Mouse (Mus musculus): Measurements from ENCODE around the gene Insc.
A peak's percentile ranks its signal among the peaks of the same experiment; 100 is the strongest.

Insc gene

GRCm38 (mm10) chr7:114762660-114763059 is 19.2 kb downstream of the Insc start:
- no peak for DNase-seq (ENCODE audit: low read depth, low spot score)

GRCm38 (mm10) chr7:114765273-114765672 is 21.8 kb downstream of the Insc start:
- no peak for DNase-seq (ENCODE audit: low read depth, low spot score)

DNA sequence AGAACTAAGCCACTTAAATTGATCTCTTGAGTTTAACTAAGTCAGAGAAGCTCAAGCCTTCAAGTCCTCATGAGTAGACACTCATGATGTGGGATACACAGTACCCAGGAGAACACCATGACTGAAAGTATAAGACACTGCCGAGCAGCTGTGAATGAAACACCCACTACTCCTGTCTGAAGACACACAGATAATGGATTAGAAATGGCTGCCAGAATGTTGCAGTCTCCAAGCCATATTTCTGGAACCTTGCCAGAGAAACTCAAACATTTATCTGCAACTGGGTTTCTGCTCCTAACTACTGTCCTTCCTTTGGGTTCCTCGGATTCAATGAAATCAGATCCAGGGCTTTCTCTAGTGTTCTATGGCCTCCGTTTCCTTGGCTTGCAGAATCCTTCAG is 23.0 kb downstream of the Insc start:
- no peak for DNase-seq (ENCODE audit: low read depth, low spot score)

DNA sequence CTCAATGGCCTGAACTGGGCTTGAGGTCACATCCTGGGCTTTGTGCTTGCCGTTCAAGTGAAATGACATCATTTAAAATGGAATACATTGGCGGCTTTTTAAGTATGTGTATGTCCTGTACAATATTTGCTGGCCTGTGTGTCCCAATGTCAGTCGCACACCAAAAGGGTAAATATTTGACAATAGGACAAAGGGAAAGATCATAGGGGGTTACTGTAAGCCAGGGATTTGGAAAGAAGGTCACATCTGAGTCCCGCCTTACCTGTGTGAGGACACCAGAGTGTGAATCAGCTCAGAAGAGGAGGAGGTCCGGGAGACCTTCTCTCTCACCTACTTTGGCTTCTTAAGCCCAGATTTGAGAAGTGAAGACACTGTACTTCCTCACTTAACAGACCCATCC is 25.0 kb downstream of the Insc start:
- no peak for DNase-seq (ENCODE audit: low read depth, low spot score)

GRCm38 (mm10) chr7:114769041-114769440 is 25.5 kb downstream of the Insc start:
- no peak for DNase-seq (ENCODE audit: low read depth, low spot score)

- no peak for DNase-seq (ENCODE audit: low read depth, low spot score)
These were observed 27.1 kb downstream of the Insc start for GRCm38 (mm10) chr7:114770586-114770985.

- DNase-seq (ENCODE audit: low read depth, low spot score) = no peak
These were observed 28.3 kb downstream of the Insc start for GRCm38 (mm10) chr7:114771801-114772200.

- DNase-seq (ENCODE audit: low read depth, low spot score) = no peak
These were observed 30.3 kb downstream of the Insc start for GRCm38 (mm10) chr7:114773781-114774180.

DNA sequence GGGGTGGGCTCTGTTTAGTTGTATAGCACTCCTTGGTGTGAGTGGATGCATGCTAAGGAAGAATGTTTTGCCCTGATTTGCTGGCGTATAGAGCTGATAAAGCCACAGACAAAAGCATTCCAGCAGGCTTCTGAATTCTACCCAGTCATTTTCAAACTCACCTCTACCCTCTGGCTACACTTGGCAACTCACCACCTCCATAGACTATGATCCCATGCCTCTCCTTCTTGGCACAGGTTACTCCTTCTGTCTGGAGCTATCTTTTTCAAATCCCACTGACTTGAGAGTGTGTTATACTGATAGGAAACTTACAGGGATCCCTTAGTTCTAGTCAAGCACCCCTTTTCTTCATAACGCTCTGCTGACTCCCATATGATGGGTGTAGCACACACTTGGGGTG is 32.4 kb downstream of the Insc start:
- no peak for DNase-seq (ENCODE audit: low read depth, low spot score)

GRCm38 (mm10) chr7:114778156-114778770 is 34.8 kb downstream of the Insc start:
- DNase-seq (ENCODE audit: low read depth, low spot score) = no peak

GRCm38 (mm10) chr7:114779056-114779660 is 35.7 kb downstream of the Insc start:
- no peak for DNase-seq (ENCODE audit: low read depth, low spot score)

GRCm38 (mm10) chr7:114783291-114783690 is 39.8 kb downstream of the Insc start:
- no peak for DNase-seq (ENCODE audit: low read depth, low spot score)

- no peak for DNase-seq (ENCODE audit: low read depth, low spot score)
These were observed 47.6 kb downstream of the Insc start for GRCm38 (mm10) chr7:114791087-114791486.

- no peak for DNase-seq (ENCODE audit: low read depth, low spot score)
These were observed 48.5 kb downstream of the Insc start for GRCm38 (mm10) chr7:114792026-114792425.

- DNase-seq (ENCODE audit: low read depth, low spot score) = no peak
These were observed 50.9 kb downstream of the Insc start for GRCm38 (mm10) chr7:114794400-114794799.

GRCm38 (mm10) chr7:114802576-114802975 is 59.1 kb downstream of the Insc start:
- no peak for DNase-seq (ENCODE audit: low read depth, low spot score)

DNA sequence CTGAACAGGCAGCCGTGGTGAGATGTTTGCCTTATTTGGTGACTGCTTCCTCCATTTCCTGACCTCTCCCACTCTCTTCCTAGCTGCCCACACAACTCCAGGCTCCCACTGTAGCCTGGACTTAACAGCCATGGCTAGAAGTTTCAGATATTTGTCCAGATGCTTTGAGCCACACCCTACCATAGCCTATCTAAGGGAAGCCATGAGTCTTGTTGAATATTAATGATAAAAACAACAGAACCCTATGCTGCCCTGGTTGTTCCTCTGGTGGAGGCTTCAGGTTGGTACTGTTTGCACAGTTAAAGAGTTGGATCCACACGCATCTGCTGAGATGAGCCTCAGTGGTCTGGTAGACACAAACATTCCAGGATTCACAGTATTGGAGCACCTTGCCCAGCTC is 61.8 kb downstream of the Insc start:
- no peak for DNase-seq (ENCODE audit: low read depth, low spot score)

GRCm38 (mm10) chr7:114807343-114807742 is 63.8 kb downstream of the Insc start:
- no peak for DNase-seq (ENCODE audit: low read depth, low spot score)

DNA sequence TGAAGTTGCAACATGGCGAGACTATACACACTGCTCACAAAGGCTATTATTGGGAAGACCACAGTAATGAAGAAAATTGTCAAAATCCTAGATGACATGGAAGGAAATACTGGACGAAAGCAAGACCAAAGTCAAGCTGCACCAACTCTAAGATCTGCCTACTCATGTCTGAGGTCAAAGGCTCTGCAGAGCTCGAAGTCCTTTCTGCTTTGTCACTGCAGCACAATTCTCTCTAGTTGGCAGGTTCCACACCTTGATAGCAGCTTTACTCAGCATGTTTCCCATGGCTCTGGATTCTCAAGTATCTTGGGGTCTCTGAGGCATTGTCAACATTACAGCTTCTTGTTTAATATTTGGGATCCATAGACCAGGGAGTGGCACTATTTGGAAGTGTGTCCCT is 64.8 kb downstream of the Insc start:
- DNase-seq (ENCODE audit: low read depth, low spot score) = no peak

GRCm38 (mm10) chr7:114817291-114817806 is 73.9 kb downstream of the Insc start:
- peak; percentile 22 for DNase-seq (ENCODE audit: low read depth, low spot score)

DNA sequence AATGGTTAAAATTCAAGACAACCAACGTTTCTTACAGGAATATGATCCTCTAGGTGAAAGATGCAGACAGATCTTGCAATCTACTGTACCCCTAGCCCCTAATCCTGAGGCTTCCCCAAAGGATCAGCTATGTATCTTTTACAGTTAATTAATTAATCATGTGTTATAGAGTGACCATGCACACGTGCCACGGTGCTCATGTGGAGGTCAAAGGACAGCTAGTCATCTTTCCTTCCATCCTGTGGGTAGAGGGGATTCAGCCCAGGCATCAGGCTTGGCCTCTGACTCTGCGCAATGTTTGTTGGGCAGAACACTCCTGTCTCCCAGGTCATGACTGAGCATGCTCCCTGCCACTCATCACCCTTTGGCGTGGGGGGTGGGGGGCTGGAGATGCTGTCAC is 74.4 kb downstream of the Insc start:
- no peak for DNase-seq (ENCODE audit: low read depth, low spot score)

DNA sequence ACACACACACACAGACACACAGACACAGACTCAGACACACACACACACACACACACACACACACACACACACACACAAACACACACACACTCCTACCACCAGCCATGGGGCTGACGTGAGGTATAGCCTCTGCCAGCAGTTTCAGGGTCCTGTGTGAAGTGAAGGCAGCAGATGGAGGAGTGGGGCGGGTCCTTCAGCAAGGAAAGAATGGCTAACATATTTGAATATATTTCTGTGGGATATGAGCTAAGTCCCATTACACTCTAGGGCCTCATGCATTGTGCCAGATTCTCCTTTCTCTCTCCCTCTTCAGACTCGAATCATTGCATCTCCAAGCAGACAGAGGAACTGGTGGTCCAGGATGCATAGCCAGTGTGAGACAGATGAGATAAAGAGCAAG is 74.9 kb downstream of the Insc start:
- DNase-seq (ENCODE audit: low read depth, low spot score) = no peak

GRCm38 (mm10) chr7:114818836-114819235 is 75.3 kb downstream of the Insc start:
- DNase-seq (ENCODE audit: low read depth, low spot score) = no peak

DNA sequence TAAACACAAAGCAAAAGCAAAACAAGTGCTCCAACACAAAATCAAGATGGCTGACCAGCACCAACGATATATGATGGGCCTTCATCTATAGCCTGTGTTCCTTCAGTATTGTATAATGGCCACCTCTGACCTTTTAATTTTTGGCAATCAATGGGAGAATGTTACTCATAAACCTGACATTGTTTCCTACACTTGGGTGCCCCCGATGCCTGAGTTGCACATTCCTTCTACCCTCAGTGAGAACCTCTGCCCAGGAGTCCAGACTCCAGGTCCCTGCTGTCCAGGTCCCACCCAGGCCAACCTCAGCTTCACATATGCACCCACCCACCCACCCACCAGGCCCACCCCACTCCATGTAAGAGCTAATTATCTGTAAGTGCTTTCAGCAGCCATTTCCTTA is 79.2 kb downstream of the Insc start:
- no peak for DNase-seq (ENCODE audit: low read depth, low spot score)
